Mouse (Mus musculus): Measurements from ENCODE around the gene Olfr555. TPM values are rescaled to one million over a fixed set of nuclear protein-coding genes. Genes with fewer than 3 reads are reported as not detected.
A peak's percentile ranks its signal among the peaks of the same experiment; 100 is the strongest.

Gene Olfr555
- polyA plus RNA-seq, 1 experiment from 2014 or later, result not detected

DNA sequence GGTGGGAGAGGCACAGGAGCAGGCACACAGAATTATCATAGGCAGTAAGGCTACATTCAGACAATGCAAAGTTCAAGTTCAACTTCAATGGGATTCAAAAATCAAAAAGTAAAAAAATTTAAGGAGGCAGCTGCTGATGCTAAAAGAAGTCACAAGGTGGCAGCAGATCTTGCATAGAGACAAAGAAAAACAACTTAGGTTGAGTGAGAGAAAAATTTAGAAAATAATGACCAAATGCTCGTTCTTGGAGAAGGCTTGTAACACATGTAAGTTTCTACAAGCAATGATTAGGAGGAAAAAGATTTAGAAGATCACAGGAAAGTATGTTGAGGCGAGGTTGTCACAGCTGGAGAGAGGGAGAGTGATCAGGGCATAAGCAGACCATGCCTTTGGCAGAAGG lies 6.8 kb downstream of the Olfr555 start:
- Histone ChIP-seq H3K36me3 (ENCODE audit: insufficient read depth) (no peaks in the 10 kb centered on the region), H3K27ac (ENCODE audit: low read depth) (no peak overlapping the region), H3K4me3 (ENCODE audit: low read depth, low read length) (no peak overlapping the region), H3K4me2 (no peak overlapping the region), H3K27me3 (ENCODE audit: insufficient read depth, low read length) (no peaks in the 10 kb centered on the region), H3K9ac (no peak overlapping the region), H3K4me1 (ENCODE audit: insufficient read depth) (no peaks in the 10 kb centered on the region), H3K9me3 (ENCODE audit: low read depth, low read length) (no peaks in the 10 kb centered on the region)
- peak; percentile 69 for DNase-seq
- WGBS, result 39% methylated on average over 2 of the region's 2 CpGs
- TF ChIP-seq CTCF (IDR thresholded peaks at IDR 0.05; ENCODE audit: low read depth), result peak; percentile 50; the same call in 1 of the 2 replicates
- ATAC-seq (ENCODE audit: insufficient read depth), result no peak

DNA sequence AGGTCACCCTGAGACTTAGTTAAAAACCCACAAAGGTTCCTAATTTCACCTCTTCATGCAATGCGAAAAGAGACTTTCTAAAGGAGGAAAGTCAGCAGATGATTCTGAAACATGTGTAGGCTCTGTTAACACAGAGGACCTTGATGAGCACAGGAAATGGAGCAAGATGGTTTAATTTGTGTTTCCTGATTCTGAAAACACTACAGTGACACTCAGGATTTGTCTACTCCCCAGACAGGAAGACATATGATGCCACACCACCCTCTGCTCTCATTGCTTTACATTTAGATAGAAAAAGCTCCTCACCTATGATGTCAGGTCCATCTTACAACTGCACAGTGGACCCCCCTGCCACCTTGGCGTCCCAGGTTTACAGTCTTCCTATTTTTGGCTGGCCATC lies 17.6 kb downstream of the Olfr555 start:
- Histone ChIP-seq H3K36me3 (ENCODE audit: insufficient read depth) (no peaks in the 10 kb centered on the region), H3K27me3 (ENCODE audit: insufficient read depth, low read length) (no peaks in the 10 kb centered on the region), H3K4me3 (ENCODE audit: low read depth, low read length) (no peak overlapping the region), H3K9me3 (ENCODE audit: low read depth, low read length) (no peaks in the 10 kb centered on the region), H3K4me1 (ENCODE audit: insufficient read depth) (no peaks in the 10 kb centered on the region), H3K4me2 (no peak overlapping the region), H3K27ac (ENCODE audit: low read depth) (no peak overlapping the region), H3K9ac (no peak overlapping the region)
- DNase-seq, result no peak
- TF ChIP-seq CTCF (IDR thresholded peaks at IDR 0.05; ENCODE audit: low read depth), result no peak
- 69% methylated on average over 2 of the region's 2 CpGs for WGBS
- ATAC-seq (ENCODE audit: insufficient read depth), result no peak

DNA sequence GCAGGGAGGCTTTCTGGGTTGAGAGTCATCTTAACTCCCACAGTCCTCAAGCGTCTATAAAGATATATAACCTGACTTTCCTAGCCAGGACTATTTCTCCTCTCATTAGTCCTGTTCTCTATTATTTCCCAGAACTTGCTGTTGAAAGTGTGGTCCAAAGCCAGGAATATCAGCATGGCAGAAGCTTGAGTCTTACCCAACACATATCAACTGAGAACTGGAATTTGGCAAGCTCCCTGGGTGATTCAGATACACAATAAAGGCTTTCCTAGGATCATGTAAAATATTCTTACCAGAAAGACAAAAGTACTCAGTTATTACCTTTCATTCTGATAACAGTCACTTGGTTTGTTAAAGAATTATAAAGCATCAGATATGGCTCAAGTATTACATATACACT lies 23.3 kb downstream of the Olfr555 start:
- DNase-seq (no peak), ATAC-seq (ENCODE audit: insufficient read depth) (no peak)
- Histone ChIP-seq H3K9me3 (ENCODE audit: low read depth, low read length) (no peaks in the 10 kb centered on the region), H3K27me3 (ENCODE audit: insufficient read depth, low read length) (no peaks in the 10 kb centered on the region), H3K4me3 (ENCODE audit: low read depth, low read length) (no peak overlapping the region), H3K27ac (ENCODE audit: low read depth) (no peak overlapping the region), H3K36me3 (ENCODE audit: insufficient read depth) (no peaks in the 10 kb centered on the region), H3K9ac (no peak overlapping the region), H3K4me1 (ENCODE audit: insufficient read depth) (no peaks in the 10 kb centered on the region), H3K4me2 (no peak overlapping the region)
- TF ChIP-seq CTCF (IDR thresholded peaks at IDR 0.05; ENCODE audit: low read depth), result no peak
- 77% methylated on average over 1 of the region's 1 CpGs for WGBS

DNA sequence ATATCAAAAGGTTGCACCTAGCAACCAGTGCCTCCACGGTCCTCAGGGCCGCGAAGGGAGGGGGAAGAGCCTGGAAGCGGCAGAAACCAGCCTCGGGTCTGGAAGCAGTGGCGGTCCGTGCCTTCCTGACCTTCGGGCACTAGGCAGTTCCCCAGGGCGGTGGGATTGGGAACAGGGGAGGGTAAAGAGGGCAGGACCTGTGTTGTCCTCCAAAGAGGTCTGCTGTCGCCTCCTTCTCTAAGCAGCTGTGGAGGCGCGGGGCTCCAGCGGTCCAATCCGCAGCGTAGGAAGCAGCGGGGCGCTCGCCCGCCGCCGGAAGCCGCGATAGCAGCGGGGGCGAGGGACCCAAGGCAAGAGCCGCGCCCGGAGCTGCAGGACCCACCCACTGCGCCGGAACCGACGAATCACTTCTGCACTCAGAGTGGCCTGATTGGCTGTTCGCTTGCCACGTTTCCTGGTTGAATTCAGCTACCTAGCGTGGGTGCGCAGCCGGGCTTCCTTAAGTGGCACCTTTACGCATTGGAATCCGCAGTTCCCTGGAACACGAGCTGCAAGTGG lies 28.4 kb downstream of the Olfr555 start, which contains the start of gene Trim68:
Gene Trim68 (minus strand): TSS at position 384 of the 558 bp plus-strand sequence.
- no peak for TF ChIP-seq CTCF (IDR thresholded peaks at IDR 0.05; ENCODE audit: low read depth)
- Histone ChIP-seq H3K9me3 (ENCODE audit: low read depth, low read length) (no peaks in the 10 kb centered on the region), H3K4me2 (peak within 1 kb of the TSS; percentile 71), H3K9ac (peak within 1 kb of the TSS; percentile 76), H3K27me3 (ENCODE audit: insufficient read depth, low read length) (no peaks in the 10 kb centered on the region), H3K36me3 (ENCODE audit: insufficient read depth) (no peaks in the 10 kb centered on the region), H3K27ac (ENCODE audit: low read depth) (peak within 1 kb of the TSS; percentile 77), H3K4me1 (ENCODE audit: insufficient read depth) (no peaks in the 10 kb centered on the region), H3K4me3 (ENCODE audit: low read depth, low read length) (peak within 1 kb of the TSS; percentile 58)
- ATAC-seq (ENCODE audit: insufficient read depth), result peak; percentile 100
- peak; percentile 97 for DNase-seq
- WGBS, result under 1% methylated on average over 40 of the region's 40 CpGs

DNA sequence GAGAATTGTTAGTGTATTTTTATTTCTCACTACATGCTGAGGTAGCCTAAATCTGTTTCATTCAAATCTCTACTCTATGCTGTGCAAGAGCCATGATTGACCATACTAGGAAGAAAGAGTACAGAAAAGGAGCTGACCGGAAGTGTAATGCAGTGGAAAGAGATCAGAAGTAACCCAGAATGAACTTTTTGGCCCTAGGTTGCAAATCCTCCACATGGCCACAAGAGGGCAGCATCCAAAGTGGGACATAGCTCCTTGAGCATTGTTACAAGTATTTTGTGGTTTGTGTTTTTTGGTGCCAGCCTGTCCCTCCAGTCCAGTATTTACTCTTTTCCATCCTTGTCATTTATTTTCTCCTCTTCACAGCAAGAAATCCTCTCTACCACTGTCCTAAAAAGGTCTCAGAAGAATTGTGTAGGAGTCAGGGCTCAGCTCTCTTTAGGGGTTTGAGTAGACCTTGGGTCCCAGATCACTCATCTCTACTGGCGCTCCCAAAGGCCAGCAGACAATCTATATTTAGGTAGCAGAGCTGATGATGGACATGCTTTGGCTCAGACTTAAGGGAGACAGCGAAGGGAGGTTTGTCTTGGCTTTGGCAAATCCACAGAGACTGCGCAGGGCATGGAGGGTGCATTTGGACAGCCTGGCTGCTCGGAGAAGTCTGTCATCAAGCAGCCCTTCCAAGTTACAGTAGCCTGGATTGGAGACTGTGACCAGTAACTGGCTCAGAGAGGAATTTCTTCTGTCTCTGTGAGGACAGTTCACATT lies 36.9 kb downstream of the Olfr555 start, which contains the start of gene Olfr557:
Gene Olfr557 (plus strand): TSS at position 553 of the 768 bp plus-strand sequence.
- TF ChIP-seq CTCF (IDR thresholded peaks at IDR 0.05; ENCODE audit: low read depth), result peak; percentile 84
- no peaks in the 10 kb centered on the region for H3K4me1 ChIP-seq (ENCODE audit: insufficient read depth)
- no peaks in the 10 kb centered on the region for H3K27me3 ChIP-seq (ENCODE audit: insufficient read depth, low read length)
- H3K9ac ChIP-seq, result no peak within 1 kb of the TSS
- 78% methylated on average over 5 of the region's 5 CpGs for WGBS
- H3K9me3 ChIP-seq (ENCODE audit: low read depth, low read length), result no peaks in the 10 kb centered on the region
- H3K4me3 ChIP-seq (ENCODE audit: low read depth, low read length), result no peak within 1 kb of the TSS
- no peak within 1 kb of the TSS for H3K4me2 ChIP-seq
- no peaks in the 10 kb centered on the region for H3K36me3 ChIP-seq (ENCODE audit: insufficient read depth)
- H3K27ac ChIP-seq (ENCODE audit: low read depth), result no peak within 1 kb of the TSS
- peak; percentile 74 for DNase-seq
- ATAC-seq (ENCODE audit: insufficient read depth), result no peak

DNA sequence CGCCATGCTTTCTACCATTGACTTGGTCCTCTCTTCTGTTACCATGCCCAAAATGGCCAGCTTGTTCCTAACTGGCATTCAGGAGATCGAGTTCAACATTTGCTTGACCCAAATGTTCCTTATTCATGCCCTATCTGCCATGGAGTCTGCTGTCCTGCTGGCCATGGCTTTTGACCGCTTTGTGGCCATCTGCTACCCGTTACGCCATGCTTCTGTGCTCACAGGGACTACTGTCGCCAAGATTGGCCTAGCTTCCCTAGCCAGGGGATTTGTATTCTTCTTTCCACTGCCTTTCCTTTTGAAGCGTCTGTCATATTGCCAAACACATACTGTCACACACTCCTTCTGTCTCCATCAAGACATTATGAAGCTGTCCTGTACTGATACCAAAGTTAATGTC lies 39.8 kb downstream of the Olfr555 start:
- TF ChIP-seq CTCF (IDR thresholded peaks at IDR 0.05; ENCODE audit: low read depth), result no peak
- Histone ChIP-seq H3K4me2 (no peak overlapping the region), H3K4me1 (ENCODE audit: insufficient read depth) (no peaks in the 10 kb centered on the region), H3K27ac (ENCODE audit: low read depth) (no peak overlapping the region), H3K9me3 (ENCODE audit: low read depth, low read length) (no peaks in the 10 kb centered on the region), H3K36me3 (ENCODE audit: insufficient read depth) (no peaks in the 10 kb centered on the region), H3K4me3 (ENCODE audit: low read depth, low read length) (no peak overlapping the region), H3K9ac (no peak overlapping the region), H3K27me3 (ENCODE audit: insufficient read depth, low read length) (no peaks in the 10 kb centered on the region)
- ATAC-seq (ENCODE audit: insufficient read depth) (no peak), DNase-seq (no peak)
- WGBS, result 77% methylated on average over 7 of the region's 7 CpGs

DNA sequence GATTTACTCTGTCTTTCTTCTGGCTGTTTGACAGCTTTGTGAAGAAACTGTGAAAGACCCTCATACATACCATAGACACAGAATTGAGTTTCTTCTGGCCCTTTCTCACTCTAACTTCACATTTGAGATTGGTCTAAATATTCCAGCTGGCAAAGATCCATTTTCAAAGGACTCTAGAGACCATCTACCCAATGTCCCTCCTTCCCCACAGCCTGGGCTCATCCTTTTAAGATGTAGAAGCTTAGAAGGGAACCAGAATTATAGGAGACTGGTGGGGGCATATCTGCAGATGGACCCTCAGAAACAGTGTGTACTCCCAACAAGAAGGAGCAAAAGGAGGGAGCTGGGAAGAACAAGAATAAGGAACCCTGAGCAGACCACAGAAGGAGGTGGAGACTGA lies 43.3 kb downstream of the Olfr555 start, which contains the start of gene Olfr558:
Gene Olfr558 (plus strand): TSS at position 301 of the 400 bp plus-strand sequence.
- Histone ChIP-seq H3K4me1 (ENCODE audit: insufficient read depth) (no peaks in the 10 kb centered on the region), H3K27me3 (ENCODE audit: insufficient read depth, low read length) (no peaks in the 10 kb centered on the region), H3K4me2 (no peak within 1 kb of the TSS), H3K9me3 (ENCODE audit: low read depth, low read length) (no peaks in the 10 kb centered on the region), H3K4me3 (ENCODE audit: low read depth, low read length) (no peak within 1 kb of the TSS), H3K36me3 (ENCODE audit: insufficient read depth) (no peaks in the 10 kb centered on the region), H3K27ac (ENCODE audit: low read depth) (no peak within 1 kb of the TSS), H3K9ac (no peak within 1 kb of the TSS)
- DNase-seq (no peak), ATAC-seq (ENCODE audit: insufficient read depth) (no peak)
- no peak for TF ChIP-seq CTCF (IDR thresholded peaks at IDR 0.05; ENCODE audit: low read depth)

Other genes starting within 250 kb of the Olfr555 start
- 200 and 220 TPM in 2 replicates for gene Rrm1, start 217.1 kb upstream of the Olfr555 start, polyA plus RNA-seq (2014; fragmentation: Nextera tagmentation; extraction: Ambion mirVana)
- 0.37 and 0.45 TPM in 2 replicates for gene Olfr543, start 177.1 kb upstream of the Olfr555 start, polyA plus RNA-seq (2014; fragmentation: Nextera tagmentation; extraction: Ambion mirVana)
- 0.11 TPM in 2 replicates for gene Olfr544, start 170.5 kb upstream of the Olfr555 start, polyA plus RNA-seq (2014; fragmentation: Nextera tagmentation; extraction: Ambion mirVana)
- gene Olfr545, start 159.2 kb upstream of the Olfr555 start, polyA plus RNA-seq (2014; fragmentation: Nextera tagmentation; extraction: Ambion mirVana), result not detected in 2 replicates
- gene Olfr547, start 124.1 kb upstream of the Olfr555 start, polyA plus RNA-seq (2014; fragmentation: Nextera tagmentation; extraction: Ambion mirVana), result not detected in 2 replicates
- gene Olfr548-ps1, start 117.9 kb upstream of the Olfr555 start, polyA plus RNA-seq (2014; fragmentation: Nextera tagmentation; extraction: Ambion mirVana), result not detected in 2 replicates
- not detected in 2 replicates for gene Olfr549, start 109.0 kb upstream of the Olfr555 start, polyA plus RNA-seq (2014; fragmentation: Nextera tagmentation; extraction: Ambion mirVana)
- 0.36 and 0.62 TPM in 2 replicates for gene Trim21, start 93.3 kb upstream of the Olfr555 start, polyA plus RNA-seq (2014; fragmentation: Nextera tagmentation; extraction: Ambion mirVana)
- gene Olfr550, start 87.4 kb upstream of the Olfr555 start, polyA plus RNA-seq (2014; fragmentation: Nextera tagmentation; extraction: Ambion mirVana), result not detected in 2 replicates
- gene Olfr551, start 66.9 kb upstream of the Olfr555 start, polyA plus RNA-seq (2014; fragmentation: Nextera tagmentation; extraction: Ambion mirVana), result not detected in 2 replicates
- not detected in 2 replicates for gene Olfr552, start 61.1 kb upstream of the Olfr555 start, polyA plus RNA-seq (2014; fragmentation: Nextera tagmentation; extraction: Ambion mirVana)
- not detected in 2 replicates for gene Olfr553, start 40.6 kb upstream of the Olfr555 start, polyA plus RNA-seq (2014; fragmentation: Nextera tagmentation; extraction: Ambion mirVana)
- not detected in 2 replicates for gene Olfr554, start 20.4 kb upstream of the Olfr555 start, polyA plus RNA-seq (2014; fragmentation: Nextera tagmentation; extraction: Ambion mirVana)
- gene Olfr556, start 6.1 kb downstream of the Olfr555 start, polyA plus RNA-seq (2014; fragmentation: Nextera tagmentation; extraction: Ambion mirVana), result not detected in 2 replicates
- 13.7 and 16.1 TPM in 2 replicates for gene Trim68, start 28.5 kb downstream of the Olfr555 start, polyA plus RNA-seq (2014; fragmentation: Nextera tagmentation; extraction: Ambion mirVana)
- gene Olfr557, start 37.1 kb downstream of the Olfr555 start, polyA plus RNA-seq (2014; fragmentation: Nextera tagmentation; extraction: Ambion mirVana), result not detected in 2 replicates
- 0.12 TPM in 1 of 2 replicates, not detected in the other for gene Olfr558, start 43.4 kb downstream of the Olfr555 start, polyA plus RNA-seq (2014; fragmentation: Nextera tagmentation; extraction: Ambion mirVana)
- not detected in 2 replicates for gene Olfr33, start 60.2 kb downstream of the Olfr555 start, polyA plus RNA-seq (2014; fragmentation: Nextera tagmentation; extraction: Ambion mirVana)
- not detected in 2 replicates for gene Olfr559, start 68.7 kb downstream of the Olfr555 start, polyA plus RNA-seq (2014; fragmentation: Nextera tagmentation; extraction: Ambion mirVana)
- gene Olfr560, start 100.5 kb downstream of the Olfr555 start, polyA plus RNA-seq (2014; fragmentation: Nextera tagmentation; extraction: Ambion mirVana), result not detected in 2 replicates
- gene Olfr78, start 100.6 kb downstream of the Olfr555 start, polyA plus RNA-seq (2014; fragmentation: Nextera tagmentation; extraction: Ambion mirVana), result 0.09 and 0.12 TPM in 2 replicates
- gene Olfr561, start 112.4 kb downstream of the Olfr555 start, polyA plus RNA-seq (2014; fragmentation: Nextera tagmentation; extraction: Ambion mirVana), result not detected in 2 replicates
- not detected in 2 replicates for gene Olfr564, start 144.7 kb downstream of the Olfr555 start, polyA plus RNA-seq (2014; fragmentation: Nextera tagmentation; extraction: Ambion mirVana)
- gene Olfr566, start 199.9 kb downstream of the Olfr555 start, polyA plus RNA-seq (2014; fragmentation: Nextera tagmentation; extraction: Ambion mirVana), result not detected in 2 replicates
- gene Olfr568, start 218.3 kb downstream of the Olfr555 start, polyA plus RNA-seq (2014; fragmentation: Nextera tagmentation; extraction: Ambion mirVana), result not detected in 2 replicates
- gene Olfr569, start 232.1 kb downstream of the Olfr555 start, polyA plus RNA-seq (2014; fragmentation: Nextera tagmentation; extraction: Ambion mirVana), result not detected in 2 replicates
- not detected in 2 replicates for gene Olfr570, start 235.8 kb downstream of the Olfr555 start, polyA plus RNA-seq (2014; fragmentation: Nextera tagmentation; extraction: Ambion mirVana)